20 mouse cellular contexts compared by ENCODE assay signal in genomic region chr14:54630583-54631239, GRCm38 (mm10). TPM values are rescaled to one million over a fixed set of nuclear protein-coding genes. Genes with fewer than 3 reads are reported as not detected.
DNase-seq lines count a peak whose midpoint lies in the region; ATAC-seq lines count a peak whose summit lies in the region.
"Had no signal": no experiment of that assay in that cellular context is flagged by ENCODE, and none has a peak within 500 bp of the region (broad histone marks: within the 10 kb centered on the region; RNA-seq: fewer than 3 reads in every experiment).

No protein-coding gene starts in this region.

- no peak overlapping the region for H3K4me2 ChIP-seq in midbrain, embryonic 11.5 days
- no peak overlapping the region for H3K4me2 ChIP-seq in embryonic facial prominence, embryonic 13.5 days
- H3K4me2 ChIP-seq: heart, embryonic 12.5 days; liver, embryonic 11.5 days had no signal

- 86% methylated on average over 11 of the region's 11 CpGs for WGBS in midbrain, embryonic 10.5 days
- WGBS in midbrain, embryonic 11.5 days, result 78% methylated on average over 11 of the region's 11 CpGs
- WGBS in embryonic facial prominence, embryonic 13.5 days, result 73% methylated on average over 11 of the region's 11 CpGs

- 0 out of 2 replicates have a peak, but pooled peaks cover 1% of the 10 kb centered on the region for H3K4me1 ChIP-seq in midbrain, embryonic 10.5 days
- H3K4me1 ChIP-seq in midbrain, embryonic 11.5 days (ENCODE audit: control insufficient read depth, insufficient read depth, low read length), result no peaks in the 10 kb centered on the region
- 0 out of 2 replicates have a peak, but pooled peaks cover 4% of the 10 kb centered on the region for H3K4me1 ChIP-seq in embryonic facial prominence, embryonic 13.5 days
- H3K4me1 ChIP-seq: heart, embryonic 12.5 days had no signal

- H3K36me3 ChIP-seq in midbrain, embryonic 10.5 days, result peaks cover 63% of the 10 kb centered on the region
- H3K36me3 ChIP-seq in midbrain, embryonic 11.5 days (ENCODE audit: control insufficient read depth, insufficient read depth, low read length), result peaks cover 25% of the 10 kb centered on the region
- peaks cover 49% of the 10 kb centered on the region for H3K36me3 ChIP-seq in embryonic facial prominence, embryonic 13.5 days

- no peaks in the 10 kb centered on the region for H3K9me3 ChIP-seq in midbrain, embryonic 10.5 days (replicated peaks)
- H3K9me3 ChIP-seq in midbrain, embryonic 11.5 days (ENCODE audit: control insufficient read depth, low read length), result no peaks in the 10 kb centered on the region
- no peaks in the 10 kb centered on the region for H3K9me3 ChIP-seq in embryonic facial prominence, embryonic 13.5 days
- H3K9me3 ChIP-seq: heart, embryonic 12.5 days had no signal

- DNase-seq in midbrain, embryonic 10.5 days (ENCODE audit: low spot score), result no peak
- DNase-seq in midbrain, embryonic 11.5 days (ENCODE audit: low spot score, missing footprints), result no peak
- no peak for DNase-seq in adrenal gland, adult (ENCODE audit: inconsistent age in 2 of 2, low spot score in 1 of 2)
- no peak for DNase-seq in urinary bladder, postnatal 25 days (ENCODE audit: low spot score)
- DNase-seq: adrenal gland, postnatal 10 days; cerebellum, adult 9-11 months; gastrocnemius, adult 2 months; right cerebral cortex, postnatal 4 days; thymus, postnatal 14 days had no signal

- H3K27me3 ChIP-seq in midbrain, embryonic 10.5 days (ENCODE audit: low read depth, poor library complexity, severe bottlenecking), result no peaks in the 10 kb centered on the region
- no peaks in the 10 kb centered on the region for H3K27me3 ChIP-seq in midbrain, embryonic 11.5 days (ENCODE audit: control insufficient read depth, insufficient read depth, low read length)
- H3K27me3 ChIP-seq in embryonic facial prominence, embryonic 13.5 days, result no peaks in the 10 kb centered on the region
- H3K27me3 ChIP-seq: CH12.LX; heart, embryonic 12.5 days had no signal

- no peak for ATAC-seq in midbrain, embryonic 11.5 days (ENCODE audit: low FRiP score)
- ATAC-seq in embryonic facial prominence, embryonic 13.5 days (ENCODE audit: insufficient number of reproducible peaks, insufficient read depth, low FRiP score, low TSS enrichment, low read depth), result no peak
- ATAC-seq in megakaryocyte, adult 5-6 weeks (ENCODE audit: poor library complexity, severe bottlenecking), result peak; percentile 54
- ATAC-seq in monocyte, adult 5-6 weeks (replicated peaks; ENCODE audit: insufficient number of reproducible peaks, low FRiP score, low TSS enrichment, poor library complexity, severe bottlenecking), result 0 out of 2 replicates have a peak, but pooled peaks have one; percentile 14

- no peak overlapping the region for H3K4me3 ChIP-seq in midbrain, embryonic 10.5 days
- no peak overlapping the region for H3K4me3 ChIP-seq in midbrain, embryonic 11.5 days (ENCODE audit: low read depth, low read length)
- H3K4me3 ChIP-seq in embryonic facial prominence, embryonic 13.5 days, result no peak overlapping the region
- H3K4me3 ChIP-seq: gastrocnemius, adult 2 months; heart, embryonic 12.5 days had no signal

- H3K9ac ChIP-seq in midbrain, embryonic 11.5 days (ENCODE audit: low read length), result no peak overlapping the region
- no peak overlapping the region for H3K9ac ChIP-seq in embryonic facial prominence, embryonic 13.5 days
- H3K9ac ChIP-seq: heart, embryonic 12.5 days had no signal

- H3K27ac ChIP-seq in midbrain, embryonic 10.5 days (replicated peaks), result 0 out of 2 replicates have a peak overlapping the region, but pooled peaks have one; percentile 9
- no peak overlapping the region for H3K27ac ChIP-seq in midbrain, embryonic 11.5 days (ENCODE audit: low read depth, low read length)
- peak overlapping the region; percentile 64; the same call in 1 of the 2 replicates for H3K27ac ChIP-seq in embryonic facial prominence, embryonic 13.5 days
- H3K27ac ChIP-seq: gastrocnemius, adult 2 months had no signal

RNA-seq across cellular contexts. Expression of gene Psmb11, which starts 9.5 kb away (rescaled TPM):
- polyA plus RNA-seq in midbrain, embryonic 10.5 days (2016; fragmentation: Nextera tagmentation; extraction: Ambion mirVana), result 0.06 and 0.12 TPM in 2 replicates
- polyA plus RNA-seq in midbrain, embryonic 11.5 days (2014; fragmentation: Nextera tagmentation; extraction: Ambion mirVana), result 0.04 TPM in 1 of 2 replicates, not detected in the other
- 0.06 TPM in 1 of 2 replicates, not detected in the other for polyA plus RNA-seq in embryonic facial prominence, embryonic 13.5 days (2015; fragmentation: Nextera tagmentation; extraction: Ambion mirVana)
- not detected in 2 replicates for total RNA-seq in megakaryocyte, adult 5-6 weeks (2015)
- total RNA-seq in megakaryocyte, adult 5-6 weeks (2017), result not detected in 2 replicates
- total RNA-seq in monocyte, adult 5-6 weeks (2017), result not detected in 3 replicates
- total RNA-seq: adrenal gland, postnatal 10 days; CH12.LX; gastrocnemius, adult 2 months; hematopoietic stem cell, adult 5-6 weeks; left cerebral cortex, postnatal 10 days had no signal
- polyA plus RNA-seq: forebrain, embryonic 11.5 days; heart, embryonic 12.5 days; liver, embryonic 11.5 days had no signal

RNA-seq across cellular contexts. Expression of gene Gm17606, which starts 10.0 kb away (rescaled TPM):
- polyA plus RNA-seq in midbrain, embryonic 10.5 days (2016; fragmentation: Nextera tagmentation; extraction: Ambion mirVana), result not detected in 2 replicates
- not detected in 2 replicates for polyA plus RNA-seq in midbrain, embryonic 11.5 days (2014; fragmentation: Nextera tagmentation; extraction: Ambion mirVana)
- polyA plus RNA-seq in embryonic facial prominence, embryonic 13.5 days (2015; fragmentation: Nextera tagmentation; extraction: Ambion mirVana), result not detected in 2 replicates
- not detected in 2 replicates for total RNA-seq in megakaryocyte, adult 5-6 weeks (2015)
- not detected in 2 replicates for total RNA-seq in megakaryocyte, adult 5-6 weeks (2017)
- total RNA-seq in monocyte, adult 5-6 weeks (2017), result not detected in 3 replicates
- total RNA-seq: adrenal gland, postnatal 10 days; CH12.LX; gastrocnemius, adult 2 months; hematopoietic stem cell, adult 5-6 weeks; left cerebral cortex, postnatal 10 days had no signal
- polyA plus RNA-seq: forebrain, embryonic 11.5 days; heart, embryonic 12.5 days; kidney, embryonic 16.5 days; liver, embryonic 11.5 days; lung, embryonic 16.5 days had no signal

RNA-seq across cellular contexts. Expression of gene Cdh24, which starts 10.5 kb away (rescaled TPM):
- 4.1 and 4.6 TPM in 2 replicates for polyA plus RNA-seq in midbrain, embryonic 10.5 days (2016; fragmentation: Nextera tagmentation; extraction: Ambion mirVana)
- 5.8 and 6.9 TPM in 2 replicates for polyA plus RNA-seq in midbrain, embryonic 11.5 days (2014; fragmentation: Nextera tagmentation; extraction: Ambion mirVana)
- polyA plus RNA-seq in embryonic facial prominence, embryonic 13.5 days (2015; fragmentation: Nextera tagmentation; extraction: Ambion mirVana), result 6.8 and 7.9 TPM in 2 replicates
- total RNA-seq in megakaryocyte, adult 5-6 weeks (2015), result 0.27 and 0.78 TPM in 2 replicates
- total RNA-seq in megakaryocyte, adult 5-6 weeks (2017), result 0.51 and 0.57 TPM in 2 replicates
- 0.48 to 2.6 TPM in 2 of 3 replicates, not detected in the other for total RNA-seq in monocyte, adult 5-6 weeks (2017)

RNA-seq across cellular contexts. Expression of gene Psmb5, which starts 12.9 kb away (rescaled TPM):
- 470 and 478 TPM in 2 replicates for polyA plus RNA-seq in midbrain, embryonic 10.5 days (2016; fragmentation: Nextera tagmentation; extraction: Ambion mirVana)
- polyA plus RNA-seq in midbrain, embryonic 11.5 days (2014; fragmentation: Nextera tagmentation; extraction: Ambion mirVana), result 396 and 453 TPM in 2 replicates
- polyA plus RNA-seq in embryonic facial prominence, embryonic 13.5 days (2015; fragmentation: Nextera tagmentation; extraction: Ambion mirVana), result 390 and 393 TPM in 2 replicates
- 133 and 145 TPM in 2 replicates for total RNA-seq in megakaryocyte, adult 5-6 weeks (2015)
- total RNA-seq in megakaryocyte, adult 5-6 weeks (2017), result 41.4 and 51.1 TPM in 2 replicates
- 30.4 to 56.5 TPM (median 43.4 TPM) in 3 replicates for total RNA-seq in monocyte, adult 5-6 weeks (2017)

RNA-seq across cellular contexts. Expression of gene 4931414P19Rik, which starts 24.9 kb away (rescaled TPM):
- polyA plus RNA-seq in midbrain, embryonic 10.5 days (2016; fragmentation: Nextera tagmentation; extraction: Ambion mirVana), result 10.7 and 11.0 TPM in 2 replicates
- polyA plus RNA-seq in midbrain, embryonic 11.5 days (2014; fragmentation: Nextera tagmentation; extraction: Ambion mirVana), result 5.9 and 8.5 TPM in 2 replicates
- polyA plus RNA-seq in embryonic facial prominence, embryonic 13.5 days (2015; fragmentation: Nextera tagmentation; extraction: Ambion mirVana), result 8.9 and 9.1 TPM in 2 replicates
- 4.3 and 4.8 TPM in 2 replicates for total RNA-seq in megakaryocyte, adult 5-6 weeks (2015)
- 4.1 and 4.9 TPM in 2 replicates for total RNA-seq in megakaryocyte, adult 5-6 weeks (2017)
- 0.21 to 3.2 TPM (median 2.4 TPM) in 3 replicates for total RNA-seq in monocyte, adult 5-6 weeks (2017)

Comparison
In these comparisons a context has a peak if more than half of its experiments do, and no peak if none do; other contexts are left out.
1. ATAC-seq: peak in megakaryocyte, adult 5-6 weeks (single experiment) and monocyte, adult 5-6 weeks (single experiment); none in midbrain, embryonic 11.5 days (single experiment) and embryonic facial prominence, embryonic 13.5 days (single experiment).